Mouse (Mus musculus) heart, postnatal 14 days (tissue): ENCODE measurements at regions not wholly inside any gene's neighbourhood (a gene's known extent, or its start where the extent isn't known, plus 50 kb on each side); places are given as distances from the start of the nearest gene placed in this dataset.
"Not testable (repeated sequence)": the region's sequence is repeated elsewhere in the genome, so short reads cannot be mapped to it uniquely, and the experiment has no call there.

Source experiments
- DNase-seq, 2 experiments: peaks; one replicate each; pipeline ENCODE4 v3.0.0; 2021 to 2022
- intact Hi-C: fragments of 180-260 bp; cut with DNase I; formaldehyde crosslinking; loops from one replicate; pipeline ENCODE4 v1.15.1; 2025

GRCm38 (mm10) chr3:117119576-117119975 lies 150.8 kb upstream of the Palmd start:
- intact Hi-C loops, result loop anchor here (2.0 to 5.0 kb wide), 2 partner anchors 152 to 215 kb away; partner anchors contain the start of genes 4930455H04Rik and Palmd
- no peak for DNase-seq

DNA sequence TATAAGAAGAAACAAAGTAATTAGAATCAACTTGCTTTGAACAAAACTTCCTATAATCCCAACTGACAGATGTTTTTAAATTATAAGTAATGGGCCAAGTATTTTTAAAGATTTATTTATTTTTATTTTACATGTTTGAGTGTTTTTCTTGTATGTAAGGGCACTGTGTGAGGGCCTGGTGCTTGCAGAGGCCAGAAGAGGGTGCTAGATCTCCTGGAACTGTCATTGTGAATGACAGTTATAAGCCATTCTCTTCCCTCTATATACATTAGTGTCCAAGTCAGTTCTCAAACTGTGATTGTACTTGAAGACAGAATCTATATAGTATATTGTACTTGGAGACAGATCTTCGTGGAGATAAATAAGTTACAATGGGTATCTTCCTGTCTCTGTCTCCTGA lies 149.1 kb upstream of the Palmd start:
- no peak for DNase-seq
- intact Hi-C loops, result loop anchor here (2.0 to 5.0 kb wide), 2 partner anchors 151 to 213 kb away; partner anchors contain the start of genes 4930455H04Rik and Palmd

DNA sequence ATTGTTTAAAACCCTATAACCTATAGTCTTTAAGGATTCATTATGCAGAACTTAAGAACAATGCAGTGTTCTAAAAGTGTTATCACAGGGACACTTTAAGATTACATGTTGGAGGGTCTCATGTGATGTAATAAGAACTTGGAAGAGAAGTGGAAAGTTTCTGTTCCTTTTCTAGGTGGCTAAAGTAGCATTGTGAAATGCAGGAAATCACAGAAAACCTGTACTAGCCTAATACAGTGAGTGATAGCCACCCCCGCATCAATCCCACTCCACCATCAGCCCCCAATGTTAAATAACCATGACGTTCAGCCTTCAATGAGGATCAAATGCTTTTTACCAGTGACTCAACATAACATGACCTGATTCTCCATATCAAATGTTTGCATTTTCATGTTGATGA lies 147.4 kb upstream of the Palmd start:
- intact Hi-C loops, result loop anchor here (5.0 kb wide), 1 partner anchor 149 kb away; the partner anchor contains the start of genes 4930455H04Rik and Palmd
- DNase-seq, result no peak

- intact Hi-C loops, result no loop called here
- DNase-seq, result no peak
Observed at GRCm38 (mm10) chr3:117112766-117113165, 144.0 kb upstream of the Palmd start.

DNA sequence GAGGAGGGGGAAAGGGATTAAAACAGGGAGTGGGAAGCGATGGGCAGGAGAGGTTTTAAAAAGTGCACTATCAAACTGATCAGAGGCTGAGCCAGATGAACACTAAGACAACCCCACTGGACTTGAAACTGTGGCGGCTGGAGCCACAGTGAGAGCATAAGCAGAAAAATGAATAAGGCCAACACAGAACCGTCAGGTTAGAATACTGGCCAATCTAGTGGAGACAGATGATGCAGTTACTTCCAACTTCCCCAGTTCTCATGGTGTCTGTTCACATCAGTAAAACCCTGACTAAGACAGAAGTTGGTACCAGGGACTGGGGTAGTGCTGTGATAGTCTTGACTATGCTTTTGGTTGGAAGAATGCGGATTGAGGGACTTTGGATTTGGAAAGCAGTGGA lies 143.5 kb upstream of the Palmd start:
- no peak for DNase-seq
- intact Hi-C loops, result no loop called here

GRCm38 (mm10) chr3:117108966-117109700 lies 140.3 kb upstream of the Palmd start:
- DNase-seq, result no peak
- intact Hi-C loops, result loop anchor here (5.0 kb wide), 1 partner anchor 42 kb away; no protein-coding TSS in a partner anchor

DNA sequence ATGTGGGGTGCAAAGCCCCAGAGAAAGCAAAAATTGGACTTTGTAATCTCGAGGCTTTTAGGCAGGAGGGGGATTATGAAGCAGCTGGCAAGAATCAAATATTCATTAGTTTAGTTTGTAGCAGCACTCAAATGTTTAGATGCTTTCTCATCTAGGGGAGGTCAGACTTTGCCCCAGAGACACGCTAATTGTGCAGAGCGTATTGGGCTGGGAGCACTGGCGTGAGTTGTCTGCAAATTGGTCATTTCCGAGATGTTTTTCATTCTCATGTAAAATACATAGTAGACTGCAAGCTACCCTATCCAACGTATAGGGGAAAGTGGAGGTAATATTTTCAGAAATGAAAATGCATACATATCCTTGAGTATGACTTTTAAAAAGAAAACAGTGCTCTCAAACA lies 139.2 kb upstream of the Palmd start:
- intact Hi-C loops, result loop anchor here (5.0 kb wide), 1 partner anchor 41 kb away; no protein-coding TSS in a partner anchor
- no peak for DNase-seq

- intact Hi-C loops, result loop anchor here (5.0 kb wide), 1 partner anchor 40 kb away; no protein-coding TSS in a partner anchor
- DNase-seq, result no peak
Observed at GRCm38 (mm10) chr3:117107378-117107777, 138.6 kb upstream of the Palmd start.

DNA sequence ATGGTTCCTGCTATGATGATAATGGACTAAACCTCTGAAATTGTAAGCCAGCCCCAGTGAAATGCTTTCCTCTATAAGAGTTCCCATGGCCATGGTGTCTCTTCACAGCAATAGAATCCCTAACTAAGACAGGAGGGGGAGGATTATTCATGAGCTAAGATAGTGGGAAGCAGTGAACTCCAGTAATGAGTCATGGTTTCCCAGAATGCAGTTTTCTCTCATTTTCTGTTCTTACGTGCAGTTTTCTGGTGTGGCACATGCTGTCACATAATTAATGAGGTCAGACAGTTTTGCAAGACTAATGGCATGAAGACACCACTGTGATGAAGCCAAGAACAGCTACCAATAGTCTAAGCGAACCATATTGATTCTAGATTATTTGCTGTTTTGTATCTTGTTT lies 118.9 kb upstream of the Palmd start:
- no peak for DNase-seq
- intact Hi-C loops, result no loop called here

DNA sequence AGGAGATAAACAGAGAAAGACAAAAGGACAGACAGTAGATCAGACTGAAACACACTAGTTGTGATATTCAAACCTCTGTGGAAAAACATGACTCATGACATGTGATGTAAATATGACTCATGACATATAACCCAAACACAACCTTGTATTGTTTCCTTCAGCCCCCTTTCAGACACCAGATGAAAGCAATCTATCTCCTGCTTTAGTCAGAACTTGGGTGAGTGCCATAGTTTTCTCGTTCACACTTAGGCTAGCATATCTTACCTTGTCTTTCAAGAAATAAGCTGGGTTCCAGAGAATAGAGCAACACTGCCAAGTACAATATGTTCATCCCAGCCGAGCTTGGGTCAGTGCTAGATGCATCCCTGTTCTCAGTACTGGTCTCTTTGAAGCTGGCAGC lies 107.9 kb upstream of the Palmd start:
- DNase-seq, result no peak
- intact Hi-C loops, result no loop called here

DNA sequence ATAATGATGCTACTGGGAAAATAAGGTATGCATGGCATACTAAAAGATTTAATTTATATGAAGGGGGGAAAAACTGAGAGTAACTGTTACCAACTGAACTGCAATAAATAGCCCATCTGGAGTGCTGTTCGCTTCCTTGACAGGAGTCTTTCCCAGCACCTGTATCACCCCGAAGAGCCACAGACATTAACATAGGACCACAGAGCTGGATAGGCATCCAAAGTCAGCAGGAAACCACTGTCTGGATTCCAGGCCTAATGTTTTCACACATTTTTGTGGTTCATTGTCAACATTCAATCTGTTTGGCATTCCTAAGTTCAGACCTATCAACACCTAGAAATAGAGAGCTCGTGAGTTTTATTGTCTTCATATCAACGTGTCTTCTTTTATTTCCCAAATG lies 104.6 kb upstream of the Palmd start:
- DNase-seq, result no peak
- intact Hi-C loops, result no loop called here

- intact Hi-C loops, result no loop called here
- DNase-seq, result no peak
Observed at GRCm38 (mm10) chr3:117072998-117073397, 104.2 kb upstream of the Palmd start.

GRCm38 (mm10) chr3:117071851-117072250 lies 103.1 kb upstream of the Palmd start:
- DNase-seq, result no peak
- intact Hi-C loops, result no loop called here

GRCm38 (mm10) chr3:117067470-117068053 lies 98.8 kb upstream of the Palmd start:
- intact Hi-C loops, result loop anchor here (5.0 kb wide), 3 partner anchors 40 to 145 kb away; no protein-coding TSS in a partner anchor
- peak; percentile 6 to 12 for DNase-seq

- no peak for DNase-seq
- intact Hi-C loops, result loop anchor here (5.0 kb wide), 3 partner anchors 41 to 144 kb away; no protein-coding TSS in a partner anchor
Observed at GRCm38 (mm10) chr3:117065904-117066303, 97.1 kb upstream of the Palmd start.

DNA sequence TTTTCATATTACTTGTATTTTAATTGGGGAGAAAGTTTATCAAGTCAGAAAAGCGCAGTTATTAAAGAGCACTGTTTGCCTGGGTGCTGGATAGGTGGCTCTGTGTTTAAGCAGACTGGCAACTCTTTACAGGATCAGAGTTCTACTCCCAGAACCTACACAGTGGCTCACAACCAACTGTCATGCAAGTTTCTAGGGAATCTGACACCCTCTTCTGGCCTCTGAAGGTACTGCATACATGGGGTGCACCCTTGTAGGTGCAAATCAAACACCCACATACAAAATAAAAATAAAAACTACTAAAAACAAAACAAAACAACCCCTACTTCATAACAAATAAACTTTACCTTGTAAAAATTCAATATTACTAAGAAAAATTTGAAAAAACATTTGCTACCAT lies 93.0 kb upstream of the Palmd start:
- intact Hi-C loops, result loop anchor here (5.0 kb wide), 2 partner anchors 95 to 155 kb away; partner anchors contain the start of genes 4930455H04Rik and Palmd
- DNase-seq, result peak; percentile 13 to 23

GRCm38 (mm10) chr3:117061182-117061581 lies 92.4 kb upstream of the Palmd start:
- no peak for DNase-seq
- intact Hi-C loops, result loop anchor here (5.0 kb wide), 2 partner anchors 94 to 154 kb away; partner anchors contain the start of genes 4930455H04Rik and Palmd

- intact Hi-C loops, result not testable (repeated sequence)
Observed at GRCm38 (mm10) chr3:117054711-117055110, 85.9 kb upstream of the Palmd start.

DNA sequence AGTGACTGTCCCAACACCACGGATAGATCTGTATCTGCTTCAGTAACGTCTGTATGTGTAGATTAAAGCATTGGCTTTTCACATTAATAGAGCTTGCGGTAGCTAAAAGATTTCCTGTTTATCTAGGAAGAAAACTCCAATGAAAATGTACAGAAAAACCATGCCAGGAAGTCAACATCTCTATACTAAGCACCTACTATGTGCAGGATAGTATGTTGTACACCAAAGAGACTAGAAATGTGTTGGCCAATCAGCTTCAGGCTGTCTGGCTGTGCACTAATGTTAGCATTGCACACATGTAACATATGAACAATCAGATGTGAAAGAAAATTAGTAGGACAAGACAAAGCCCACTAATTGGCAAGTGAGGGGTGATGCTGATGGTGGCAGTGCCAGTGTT lies 82.6 kb upstream of the Palmd start:
- intact Hi-C loops, result no loop called here
- DNase-seq, result no peak

More at GRCm38 (mm10) chr3:117054711-117055110, 85.9 kb upstream of the Palmd start:
- not testable (repeated sequence) for DNase-seq

DNA sequence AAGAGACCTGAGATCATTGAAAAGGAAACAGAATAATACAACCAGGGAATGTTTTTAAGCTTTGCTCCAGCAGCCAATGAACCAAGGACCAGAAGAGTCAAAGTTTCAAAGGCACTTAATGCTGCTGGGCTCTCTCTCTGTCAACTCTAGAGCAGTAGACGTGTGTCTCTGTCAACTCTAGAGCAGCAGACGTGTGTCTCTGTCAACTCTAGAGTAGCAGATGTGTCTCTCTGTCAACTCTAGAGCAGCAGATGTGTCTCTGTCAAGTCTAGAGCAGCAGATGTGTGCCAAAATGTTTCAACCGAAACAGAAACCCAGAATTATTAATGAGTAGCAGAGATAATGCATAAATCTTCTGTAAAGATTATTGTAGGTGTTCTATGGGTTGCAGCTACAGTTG lies 82.1 kb upstream of the Palmd start:
- intact Hi-C loops, result no loop called here

GRCm38 (mm10) chr3:117049410-117049809 lies 80.6 kb upstream of the Palmd start:
- DNase-seq, result no peak
- intact Hi-C loops, result no loop called here

More for the DNA sequence above, 82.1 kb upstream of the Palmd start:
- no peak for DNase-seq
